Mouse (Mus musculus) lung, postnatal 14 days (tissue): Measurements from ENCODE around the gene Nlrc5.

Experiments used
- DNase-seq: peaks from one replicate; pipeline ENCODE4 v3.0.0; 2021

The Nlrc5 gene

DNA sequence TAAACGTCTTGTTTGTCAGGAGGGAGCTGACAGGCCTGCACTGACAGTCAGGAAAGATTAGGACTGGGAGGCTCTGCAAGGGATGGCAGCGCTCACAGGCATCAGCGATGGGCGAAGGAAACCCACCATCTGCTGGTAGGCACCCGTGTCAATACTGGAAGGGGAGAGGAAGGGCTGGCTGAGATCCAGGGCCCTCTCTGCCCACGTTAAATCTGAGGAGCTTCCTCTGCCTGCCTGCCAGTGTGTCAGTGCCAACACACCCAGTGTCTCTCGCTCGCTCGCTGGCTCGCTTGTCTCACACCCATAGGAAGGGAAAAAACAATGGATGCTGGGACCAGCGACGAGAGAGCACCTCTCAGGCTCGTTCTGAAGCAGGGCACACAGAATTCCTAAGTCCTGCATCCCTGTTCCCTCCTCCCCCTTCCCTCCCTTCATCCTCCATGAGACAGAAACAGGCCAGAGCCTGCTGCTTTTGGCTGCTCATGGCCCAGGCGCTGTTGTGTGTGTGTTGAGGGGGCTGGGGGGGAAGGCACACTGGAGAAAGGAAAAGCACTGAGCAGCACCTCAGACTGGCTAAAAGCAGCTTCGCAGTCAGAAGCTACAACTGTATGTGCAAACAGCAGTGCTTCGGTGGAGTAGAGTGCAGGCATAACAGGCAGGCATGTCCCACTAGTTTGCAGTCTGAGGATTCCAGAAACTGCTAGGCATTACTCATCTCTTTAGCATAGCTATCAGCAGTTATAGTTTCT is 140.2 kb downstream of the Nlrc5 start:
- DNase-seq: no peak

DNA sequence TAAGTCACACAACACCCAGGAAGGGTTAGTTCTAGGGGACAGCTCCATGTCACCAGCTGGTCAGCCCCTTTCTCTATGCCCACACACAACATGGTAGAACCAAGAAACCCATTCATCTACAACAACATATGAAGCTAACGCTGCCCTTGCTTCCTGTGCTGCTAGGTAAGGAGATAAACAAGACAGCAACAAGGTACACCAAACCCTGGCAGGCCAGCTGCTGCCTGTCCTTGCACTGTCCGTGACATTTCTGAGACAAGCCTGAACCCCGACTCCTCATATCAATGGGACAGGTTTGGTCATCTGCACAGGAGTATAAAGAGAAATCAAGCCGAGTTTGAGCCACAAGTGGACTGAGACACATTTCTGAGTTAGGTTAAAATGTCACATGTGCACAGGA is 141.0 kb downstream of the Nlrc5 start:
- DNase-seq: no peak
